Mouse (Mus musculus) embryo, embryonic 11 days (tissue): Measurements from ENCODE around the gene Map2k6.

Experiments
- DNase-seq: peaks from one replicate; pipeline ENCODE4 v3.0.0-alpha.2; 2015

Map2k6 gene

DNA sequence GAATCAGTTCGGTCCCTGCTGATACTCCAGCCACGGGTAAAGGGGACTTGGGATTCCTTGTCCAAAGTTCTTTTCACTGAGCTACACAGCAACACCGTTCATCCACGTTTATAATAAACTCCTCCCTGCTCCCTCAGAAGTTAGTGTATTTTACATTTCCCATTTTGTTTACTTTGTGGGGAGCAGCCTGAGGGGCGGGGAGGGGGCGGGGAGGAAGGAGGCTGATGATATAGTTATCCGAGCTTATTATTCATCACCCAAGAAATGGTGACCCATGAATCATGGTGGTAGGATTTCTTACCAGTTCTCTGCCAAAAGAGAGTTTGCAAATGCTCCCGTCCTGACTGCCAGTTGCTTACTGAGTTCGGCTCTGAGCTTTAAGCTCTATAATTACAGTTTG lies 6.7 kb downstream of the Map2k6 start:
- no peak for DNase-seq

DNA sequence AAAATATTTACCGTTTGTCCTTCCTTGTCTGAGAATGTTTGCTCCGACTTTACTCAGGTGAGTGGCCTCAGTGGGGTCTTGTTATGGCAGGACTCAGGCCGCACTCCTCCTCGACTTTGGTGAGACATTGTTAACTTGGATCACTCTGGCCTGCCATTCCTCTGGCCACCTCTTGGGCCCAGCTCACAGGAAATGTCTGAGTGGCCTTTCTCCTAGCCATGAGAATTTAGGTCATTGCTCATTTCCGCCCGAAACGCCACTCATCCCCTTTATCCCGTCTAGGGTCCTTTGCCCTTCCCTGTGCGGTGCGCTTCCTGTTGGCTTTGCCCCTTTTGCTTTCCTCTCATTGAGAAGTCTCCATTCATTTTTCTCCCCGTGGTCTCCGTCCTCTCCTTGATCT lies 10.2 kb downstream of the Map2k6 start:
- DNase-seq: no peak

GRCm38 (mm10) chr11:110409776-110410175 lies 10.9 kb downstream of the Map2k6 start:
- no peak for DNase-seq

DNA sequence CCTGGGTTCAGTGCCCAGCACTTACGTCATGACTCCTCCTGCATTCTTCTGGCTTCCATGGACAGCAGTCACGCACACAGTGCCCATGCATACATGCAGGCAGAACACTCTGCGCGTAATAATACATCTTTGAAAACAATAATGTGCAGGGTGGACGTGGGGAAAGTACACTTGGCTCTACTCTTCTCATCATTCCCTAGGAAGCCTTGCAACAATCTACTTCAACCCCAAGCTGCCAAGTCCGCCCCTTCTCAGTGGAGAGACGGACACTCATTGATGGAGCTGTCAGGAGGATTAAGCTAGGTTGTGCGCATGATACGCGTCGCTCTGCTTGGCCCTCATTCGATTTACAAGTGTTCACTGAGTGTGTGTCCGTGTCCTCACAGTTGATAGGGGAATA lies 12.7 kb downstream of the Map2k6 start:
- no peak for DNase-seq

GRCm38 (mm10) chr11:110414263-110414662 lies 15.3 kb downstream of the Map2k6 start:
- no peak for DNase-seq

GRCm38 (mm10) chr11:110416691-110417090 lies 17.8 kb downstream of the Map2k6 start:
- DNase-seq: no peak

GRCm38 (mm10) chr11:110420463-110420862 lies 21.5 kb downstream of the Map2k6 start:
- DNase-seq: no peak

DNA sequence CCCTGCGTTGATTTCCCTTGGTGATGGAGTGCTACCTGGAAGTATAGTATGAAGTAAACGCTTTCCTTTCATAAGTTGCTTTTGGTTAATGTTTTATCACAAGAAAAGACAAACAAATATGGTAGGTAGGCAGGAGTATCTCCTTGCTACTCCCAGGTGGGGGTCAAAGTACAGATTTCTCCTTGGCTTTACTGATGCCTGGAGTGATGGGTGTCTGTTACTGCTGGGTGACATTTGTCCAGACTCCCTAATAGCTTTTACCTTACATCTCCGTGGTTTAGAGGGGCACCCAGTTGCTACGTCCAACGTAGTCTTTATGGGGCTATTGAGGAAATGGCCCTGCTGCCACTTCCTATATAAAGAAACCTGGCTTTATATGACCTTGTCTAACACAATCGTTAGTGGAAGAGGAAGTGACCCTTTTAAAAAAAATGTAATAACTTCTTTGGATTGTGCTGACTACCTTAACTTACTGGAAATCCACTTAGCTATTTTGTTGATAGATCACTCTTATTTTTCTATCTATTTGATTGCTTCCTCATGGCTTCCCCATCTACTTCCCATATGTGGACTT lies 27.7 kb downstream of the Map2k6 start:
- no peak for DNase-seq

GRCm38 (mm10) chr11:110427159-110427561 lies 28.2 kb downstream of the Map2k6 start:
- DNase-seq: peak; percentile 23

GRCm38 (mm10) chr11:110428999-110429398 lies 30.1 kb downstream of the Map2k6 start:
- DNase-seq: no peak

DNA sequence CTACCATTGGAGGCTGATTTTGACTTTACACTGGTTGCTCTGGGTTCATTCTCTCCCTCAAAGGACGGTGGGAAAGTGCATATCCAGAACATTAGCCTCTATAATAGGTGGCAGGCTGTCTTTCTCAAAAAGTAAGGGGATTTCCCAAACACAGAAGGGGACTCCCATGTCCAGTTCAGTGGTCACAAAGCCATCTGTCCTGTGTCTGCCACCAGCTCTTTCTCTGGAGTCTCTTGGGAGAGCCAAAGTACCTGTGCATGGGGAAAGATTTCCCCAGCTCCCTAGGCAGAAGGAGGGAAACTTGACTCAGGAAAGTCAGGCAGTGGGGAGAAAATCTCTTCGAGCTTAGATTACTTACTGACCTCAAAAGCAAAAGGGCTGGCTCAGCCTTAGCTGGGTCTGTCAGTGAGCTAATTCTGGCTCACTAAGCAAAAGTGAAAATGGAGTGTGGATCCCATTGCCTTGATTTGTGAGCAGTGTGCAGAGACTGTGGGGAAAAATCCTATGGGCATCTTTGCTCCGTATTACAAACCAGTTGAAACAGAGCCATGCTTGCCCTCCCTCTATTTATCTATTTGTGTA lies 31.0 kb downstream of the Map2k6 start:
- no peak for DNase-seq

GRCm38 (mm10) chr11:110435839-110436556 lies 37.1 kb downstream of the Map2k6 start:
- no peak for DNase-seq

DNA sequence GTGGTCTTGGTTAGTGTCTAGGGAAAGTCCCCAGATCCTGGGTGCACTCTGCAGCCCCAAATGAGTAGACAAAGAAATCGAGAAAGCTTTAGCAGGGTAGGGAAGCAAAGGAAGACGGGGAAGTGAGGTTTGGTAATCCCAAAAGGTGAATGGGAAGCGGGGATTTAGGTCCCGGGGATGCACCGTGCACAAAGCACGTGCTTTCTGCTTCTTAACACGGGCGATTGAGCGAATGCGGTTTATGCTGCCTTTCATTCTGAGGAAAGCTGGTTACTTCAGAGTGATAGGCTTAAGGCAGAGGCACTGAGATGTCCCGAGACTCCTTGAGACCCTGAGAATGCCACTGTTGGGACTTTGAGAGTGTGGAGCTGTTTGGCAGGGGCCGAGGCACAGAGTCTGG lies 38.1 kb downstream of the Map2k6 start:
- no peak for DNase-seq

DNA sequence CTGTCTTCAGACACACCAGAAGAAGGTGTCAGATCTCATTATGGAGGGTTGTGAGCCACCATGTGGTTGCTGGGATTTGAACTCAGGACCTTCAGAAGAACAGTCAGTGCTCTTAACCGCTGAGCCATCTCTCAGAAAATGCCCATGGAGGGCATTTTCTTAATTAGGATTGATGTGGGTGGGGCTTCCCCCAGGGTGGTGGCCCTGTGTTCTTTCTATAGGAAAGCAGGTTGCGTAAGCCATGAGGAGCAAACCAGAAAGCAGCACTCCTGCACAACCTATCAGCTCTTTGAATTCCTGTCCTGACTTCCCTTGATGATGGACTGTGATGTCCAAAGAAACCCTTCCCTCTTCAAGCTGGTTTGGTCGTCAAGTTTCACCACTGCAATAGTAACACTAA lies 39.2 kb downstream of the Map2k6 start:
- no peak for DNase-seq

GRCm38 (mm10) chr11:110438700-110439296 lies 39.9 kb downstream of the Map2k6 start:
- DNase-seq: no peak

DNA sequence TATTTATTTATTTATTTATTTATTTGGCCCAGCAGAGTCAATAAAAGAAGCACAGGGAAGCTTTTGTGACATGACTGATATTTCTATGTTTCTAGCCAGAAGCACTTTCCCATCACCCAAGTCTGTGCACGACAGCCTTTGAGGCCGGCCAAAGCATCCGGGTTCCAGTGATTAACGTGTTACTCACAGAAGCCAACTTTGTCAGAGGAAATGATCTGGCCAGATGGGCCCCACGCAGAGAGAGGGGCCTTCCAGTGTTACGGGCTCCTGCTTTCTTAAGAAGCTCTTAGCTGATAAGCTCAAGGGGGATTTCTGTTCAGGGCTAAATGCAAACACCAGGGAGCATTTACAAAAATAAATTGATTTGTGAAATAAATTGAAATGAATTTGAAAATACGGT lies 40.4 kb downstream of the Map2k6 start:
- peak; percentile 58 for DNase-seq

DNA sequence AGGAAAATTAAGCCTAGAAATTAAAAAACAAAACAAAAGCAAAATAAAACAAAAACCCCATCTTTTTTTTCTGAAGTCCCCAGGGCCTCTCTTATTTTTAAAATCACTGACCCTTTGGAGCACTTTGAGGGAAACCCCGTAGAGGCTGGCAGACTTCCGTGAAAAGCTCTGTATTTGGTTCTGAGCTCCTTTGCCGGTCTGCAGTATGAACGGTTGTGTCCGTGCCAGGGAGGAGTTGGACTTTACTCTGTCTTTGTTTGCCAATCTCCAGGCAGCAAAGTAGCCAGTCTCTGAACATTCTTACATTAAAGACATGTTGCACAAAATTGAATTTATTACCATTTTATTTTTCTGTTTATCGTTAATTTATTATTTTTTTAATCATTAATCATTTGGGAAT lies 45.7 kb downstream of the Map2k6 start:
- no peak for DNase-seq

GRCm38 (mm10) chr11:110448131-110448725 lies 49.3 kb downstream of the Map2k6 start:
- DNase-seq: peak; percentile 75

- DNase-seq: peak; percentile 52
Observed at GRCm38 (mm10) chr11:110448726-110449161, 49.8 kb downstream of the Map2k6 start.

- peak; percentile 64 for DNase-seq
Observed at GRCm38 (mm10) chr11:110449183-110449582, 50.3 kb downstream of the Map2k6 start.

DNA sequence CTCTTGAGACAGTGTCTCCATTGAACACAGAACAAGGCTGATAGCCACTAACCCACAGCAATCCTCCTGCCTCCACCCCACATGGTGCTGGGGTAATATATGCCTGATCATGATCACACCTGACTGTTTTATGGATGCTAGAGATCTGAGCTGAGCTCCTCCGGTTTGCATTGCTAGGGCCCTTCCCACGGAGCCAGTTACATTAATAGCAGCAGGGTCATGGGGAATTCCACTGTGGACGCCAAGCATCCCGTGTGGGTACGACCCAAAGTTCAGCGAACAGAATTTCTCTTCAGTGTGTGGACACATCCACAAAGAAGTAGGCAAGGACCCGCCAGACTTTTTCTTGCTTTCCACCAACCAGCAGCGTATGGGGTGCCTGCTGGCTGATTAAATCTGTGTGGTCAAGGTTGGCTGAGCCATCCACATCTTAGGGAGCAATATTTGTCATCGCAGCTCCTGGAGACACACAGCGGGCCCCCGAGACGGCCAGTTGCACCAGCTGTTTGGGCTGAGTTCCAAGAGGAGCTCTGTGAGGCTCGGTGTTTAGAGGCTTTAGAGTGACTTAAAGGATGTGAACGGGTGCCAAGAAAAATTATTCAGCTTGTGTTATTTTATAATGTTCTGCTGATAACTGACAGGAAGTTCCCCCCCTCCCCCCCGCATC lies 51.3 kb downstream of the Map2k6 start:
- DNase-seq: no peak

DNA sequence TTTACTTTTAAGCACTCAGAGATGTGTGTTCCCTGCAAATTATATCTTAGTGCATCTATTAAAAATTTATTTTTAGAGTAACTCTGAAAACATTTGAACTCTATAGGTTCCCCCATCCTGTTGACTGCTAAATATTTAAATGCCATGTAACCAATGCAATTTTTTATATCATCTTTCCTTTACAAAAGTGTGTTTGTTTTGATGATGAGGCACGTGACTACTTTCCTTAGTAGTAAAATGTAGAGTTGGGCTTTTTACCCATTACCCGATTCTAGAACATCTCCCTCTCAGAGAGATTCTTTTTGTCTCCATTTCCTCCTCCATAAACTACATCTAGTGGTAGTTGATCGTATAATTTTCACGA lies 51.8 kb downstream of the Map2k6 start:
- no peak for DNase-seq

GRCm38 (mm10) chr11:110451590-110451989 lies 52.7 kb downstream of the Map2k6 start:
- DNase-seq: no peak
